1 mouse cellular context compared by ENCODE assay signal in the genomic region with DNA sequence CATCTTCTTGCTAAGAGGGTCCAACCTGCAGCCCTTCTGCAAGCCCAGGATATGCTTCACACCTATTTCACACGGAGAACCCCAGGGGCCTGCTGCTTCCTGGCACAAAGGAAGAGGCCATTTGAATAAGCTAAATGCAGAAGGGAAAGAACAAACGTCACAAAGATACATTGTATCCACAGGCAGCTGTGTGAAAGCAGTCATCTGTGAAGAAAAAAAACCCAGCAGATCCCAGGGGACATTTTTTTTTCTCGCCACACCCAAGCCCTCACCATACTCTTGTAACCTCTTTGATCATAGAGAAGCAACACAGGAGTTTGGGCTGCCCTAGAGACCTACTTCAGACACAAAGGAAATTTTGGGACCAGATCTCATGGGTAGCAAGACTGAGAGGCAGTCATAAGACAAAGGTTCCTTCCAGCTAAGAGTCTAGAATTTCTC.
TF ChIP-seq lines count a peak whose summit lies in the region.

No protein-coding gene starts in this region.

TF ChIP-seq in CH12.LX, 34 proteins besides CTCF, POLR2A, EP300 and RAD21 (continued from another document):
- TF ChIP-seq MXI1 (IDR thresholded peaks at IDR 0.05; ENCODE audit: low read depth, low read length) (no peak; the same call in 1 of the 2 replicates), MAFK (IDR thresholded peaks at IDR 0.05; ENCODE audit: insufficient replicate concordance, low read length) (peak; percentile 86), TCF12 (IDR thresholded peaks at IDR 0.05; ENCODE audit: low read depth, low read length) (peak; percentile 99), UBTF (IDR thresholded peaks at IDR 0.05; ENCODE audit: low read depth, low read length) (peak; percentile 59; the same call in 1 of the 2 replicates), USF1 (IDR thresholded peaks at IDR 0.05; ENCODE audit: low read depth, low read length) (no peak), POLR2AphosphoS2 (IDR thresholded peaks at IDR 0.05; ENCODE audit: low read depth, low read length) (no peak), JUND (conservative IDR thresholded peaks at IDR 0.05; ENCODE audit: low read depth, low read length) (peak; percentile 76), SIN3A (IDR thresholded peaks at IDR 0.05; ENCODE audit: low read length) (peak; percentile 94), JUN (IDR thresholded peaks at IDR 0.05; ENCODE audit: insufficient read depth, low read depth, low read length) (peak; percentile 63; the same call in 1 of the 2 replicates), E2F4 (IDR thresholded peaks at IDR 0.05; ENCODE audit: insufficient replicate concordance, low read depth, low read length) (no peak), SMC3 (IDR thresholded peaks at IDR 0.05; ENCODE audit: low read depth, low read length) (peak; percentile 48), CHD2 (IDR thresholded peaks at IDR 0.05; ENCODE audit: low read length) (peak; percentile 87), ETS1 (conservative IDR thresholded peaks at IDR 0.05; ENCODE audit: low read depth, low read length) (peak; percentile 99), ZKSCAN1 (IDR thresholded peaks at IDR 0.05; ENCODE audit: borderline replicate concordance, low read depth, low read length) (no peak), NRF1 (IDR thresholded peaks at IDR 0.05; ENCODE audit: low read depth, low read length) (0 out of 2 replicates have a peak, but pooled peaks have one; percentile 14), GABPA (IDR thresholded peaks at IDR 0.05; ENCODE audit: insufficient replicate concordance, low read depth, low read length) (no peak), MEF2A (IDR thresholded peaks at IDR 0.05; ENCODE audit: borderline replicate concordance, low read depth, low read length) (peak; percentile 97), RCOR1 (conservative IDR thresholded peaks at IDR 0.05; ENCODE audit: low read depth, low read length) (peak; percentile 77), NELFE (IDR thresholded peaks at IDR 0.05; ENCODE audit: low read depth, low read length) (no peak; the same call in 1 of the 2 replicates), USF2 (conservative IDR thresholded peaks at IDR 0.05; ENCODE audit: low read depth, low read length) (peak; percentile 22; the same call in 1 of the 2 replicates), MYC (IDR thresholded peaks at IDR 0.05; ENCODE audit: low read depth, low read length) (peak; percentile 45; the same call in 1 of the 2 replicates), PAX5 (IDR thresholded peaks at IDR 0.05; ENCODE audit: low read length) (no peak), CHD1 (IDR thresholded peaks at IDR 0.05; ENCODE audit: low read depth, low read length) (no peak), MAX (IDR thresholded peaks at IDR 0.05; ENCODE audit: low read length) (peak; percentile 82), BHLHE40 (IDR thresholded peaks at IDR 0.05; ENCODE audit: low read depth, low read length) (peak; percentile 88), ELF1 (IDR thresholded peaks at IDR 0.05; ENCODE audit: low read depth, low read length) (peak; percentile 66; the same call in 1 of the 2 replicates), ZNF384 (IDR thresholded peaks at IDR 0.05; ENCODE audit: low read depth, low read length) (peak; percentile 100), HCFC1 (IDR thresholded peaks at IDR 0.05; ENCODE audit: low read depth, low read length) (peak; percentile 32), IRF4 (IDR thresholded peaks at IDR 0.05; ENCODE audit: low read depth, low read length) (peak; percentile 82), MAZ (IDR thresholded peaks at IDR 0.05; ENCODE audit: low read depth, low read length) (peak; percentile 82), ZC3H11A (IDR thresholded peaks at IDR 0.05; ENCODE audit: low read depth, low read length) (no peak), KAT2A (IDR thresholded peaks at IDR 0.05; ENCODE audit: insufficient replicate concordance, low read length) (peak; percentile 88; the same call in 1 of the 2 replicates)
TF ChIP-seq in CH12.LX: peak in this region for 24.
